In genomic region chr16:36932546-36932945, GRCm38 (mm10) we compare ENCODE assay signal across 18 mouse cellular contexts. TPM values are rescaled to one million over a fixed set of nuclear protein-coding genes. Genes with fewer than 3 reads are reported as not detected.
"Had no signal": no experiment of that assay in that cellular context is flagged by ENCODE, and none has a peak within 500 bp of the region (broad histone marks: within the 10 kb centered on the region; RNA-seq: fewer than 3 reads in every experiment).

No protein-coding gene starts in this region.

- H3K27ac ChIP-seq: liver, embryonic 14.5 days; midbrain, embryonic 10.5 days; midbrain, embryonic 12.5 days; neural tube, embryonic 13.5 days; neural tube, embryonic 15.5 days had no signal

- H3K4me3 ChIP-seq: midbrain, embryonic 10.5 days; midbrain, embryonic 12.5 days; myocyte; neural tube, embryonic 13.5 days; neural tube, embryonic 15.5 days had no signal

- DNase-seq: lung, adult 18-20 months; lung, embryonic 14.5 days; lung, postnatal 10 days; lung, postnatal 4 days; midbrain, embryonic 14.5 days; retina, postnatal 1 day; right cerebral cortex, adult 18-20 months; right cerebral cortex, postnatal 25 days; right cerebral cortex, postnatal 4 days; spleen, adult 18-20 months had no signal

- H3K4me1 ChIP-seq: midbrain, embryonic 10.5 days; midbrain, embryonic 12.5 days; neural tube, embryonic 13.5 days; neural tube, embryonic 15.5 days had no signal

- H3K27me3 ChIP-seq: midbrain, embryonic 12.5 days; neural tube, embryonic 13.5 days; neural tube, embryonic 15.5 days had no signal

- H3K9me3 ChIP-seq: midbrain, embryonic 10.5 days; midbrain, embryonic 12.5 days; neural tube, embryonic 13.5 days; neural tube, embryonic 15.5 days had no signal

RNA-seq across cellular contexts. Expression of gene Fbxo40, which starts 57.7 kb away (rescaled TPM):
- polyA plus RNA-seq: lung, embryonic 14.5 days; midbrain, embryonic 12.5 days; midbrain, embryonic 14.5 days; small intestine, adult 2 months; stomach, embryonic 14.5 days had no signal
